Mouse (Mus musculus): Measurements from ENCODE around the gene Eqtn. TPM values are rescaled to one million over a fixed set of nuclear protein-coding genes. Genes with fewer than 3 reads are reported as not detected.

Gene Eqtn
- polyA plus RNA-seq (2015; fragmentation: Nextera tagmentation; extraction: Ambion mirVana) = 0.20 and 0.27 TPM in 2 replicates

GRCm38 (mm10) chr4:94928743-94929142 is at the start of gene Eqtn:
Gene Eqtn (minus strand): TSS chr4:94928843.

Other genes starting within 250 kb of the Eqtn start
- gene Tek, start 189.6 kb downstream of the Eqtn start, polyA plus RNA-seq (2015; fragmentation: Nextera tagmentation; extraction: Ambion mirVana) = 6.0 and 7.3 TPM in 2 replicates
- gene Mysm1, start 50.3 kb upstream of the Eqtn start, polyA plus RNA-seq (2015; fragmentation: Nextera tagmentation; extraction: Ambion mirVana) = 31.2 and 32.5 TPM in 2 replicates
- gene Jun, start 123.4 kb upstream of the Eqtn start, polyA plus RNA-seq (2015; fragmentation: Nextera tagmentation; extraction: Ambion mirVana) = 67.4 and 67.7 TPM in 2 replicates